Mouse (Mus musculus) hindbrain, embryonic 10.5 days (tissue): ENCODE results near the gene Slc44a4. TPM values are rescaled to one million over a fixed set of nuclear protein-coding genes. Genes with fewer than 3 reads are reported as not detected.
A peak's percentile ranks its signal among the peaks of the same experiment; 100 is the strongest.
"Not testable (repeated sequence)": the region's sequence is repeated elsewhere in the genome, so short reads cannot be mapped to it uniquely, and the experiment has no call there.

ENCODE experiments used
- DNase-seq: peaks from one replicate; pipeline ENCODE4 v3.0.0-alpha.2; 2017; ENCODE audit warnings: low spot score
- H3K27ac ChIP-seq: fragments of 300-500 bp; sonication (generic); 2 replicates; pipeline ENCODE4 v1.5.1; 2016; ENCODE audit warnings: mild to moderate bottlenecking, moderate library complexity
- H3K27me3 ChIP-seq: fragments of 300-500 bp; sonication (generic); 2 replicates; pipeline ENCODE4 v1.6.1; 2016; ENCODE audit warnings: mild to moderate bottlenecking; ENCODE audit not compliant: poor library complexity, insufficient read depth, severe bottlenecking
- H3K36me3 ChIP-seq: fragments of 300-500 bp; sonication (generic); 2 replicates; pipeline ENCODE4 v1.6.1; 2016; ENCODE audit warnings: mild to moderate bottlenecking, moderate library complexity
- H3K4me1 ChIP-seq: fragments of 300-500 bp; sonication (generic); replicated peaks from 2 replicates; pipeline ENCODE4 v1.6.1; 2016; ENCODE audit warnings: mild to moderate bottlenecking
- H3K4me3 ChIP-seq: fragments of 300-500 bp; sonication (generic); 2 replicates; pipeline ENCODE4 v1.5.1; 2016; ENCODE audit warnings: mild to moderate bottlenecking, moderate library complexity
- H3K9me3 ChIP-seq: fragments of 300-500 bp; sonication (generic); 2 replicates; pipeline ENCODE4 v1.6.1; 2016; ENCODE audit warnings: mild to moderate bottlenecking, moderate library complexity
- WGBS: fragments of 180-500 bp; shearing (Covaris S2); methylation state at CpG from one replicate; pipeline ENCODE4 v1.1.7; 2016; 5-methylcytosine and 5-hydroxymethylcytosine counted together
- polyA plus RNA-seq: library from polyadenylated mRNA; unstranded; fragments of >200 nt; fragmentation: Nextera tagmentation; extraction: Ambion mirVana; gene quantifications from 2 replicates; pipeline ENCODE4 v1.2.1, GENCODE M21; 2016

Gene Slc44a4
- polyA plus RNA-seq, 1 experiment from 2014 or later = not detected

DNA sequence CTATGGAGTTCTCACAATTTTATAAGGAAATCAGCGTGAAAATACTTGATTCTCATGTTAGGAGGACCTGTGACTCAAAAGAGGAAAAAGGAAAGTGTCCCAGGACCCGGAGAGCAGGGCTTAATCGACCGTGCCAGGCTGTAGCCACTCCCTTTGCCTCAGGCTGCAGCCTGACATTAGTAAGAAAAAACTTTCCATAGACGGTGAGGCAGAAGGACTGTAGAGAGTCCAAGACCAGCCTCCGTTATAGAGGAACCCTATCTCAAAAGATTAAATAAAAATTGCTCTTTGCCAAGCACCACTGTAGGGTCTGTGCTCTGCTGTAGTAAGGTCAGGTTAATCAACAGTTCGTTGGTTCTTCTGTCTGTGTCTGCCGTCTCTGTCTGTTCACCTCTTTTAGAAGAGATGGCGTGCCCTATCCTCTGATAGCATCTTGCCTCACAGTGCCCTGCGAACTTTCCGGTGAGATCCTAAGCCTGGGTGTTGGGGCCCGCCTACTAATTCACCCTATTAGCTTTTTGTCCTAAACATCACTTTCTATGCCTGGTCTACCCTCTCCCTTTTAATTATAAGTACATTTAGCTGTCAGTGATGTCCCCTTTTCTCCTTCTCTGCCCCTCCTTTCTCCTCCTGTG lies 45.7 kb downstream of the Slc44a4 start:
- Histone ChIP-seq H3K9me3 (no peaks in the 10 kb centered on the region), H3K4me3 (peak overlapping the region; percentile 64), H3K27me3 (peaks cover 68% of the 10 kb centered on the region), H3K27ac (peak overlapping the region; percentile 91), H3K4me1 (peaks cover 16% of the 10 kb centered on the region), H3K36me3 (no peaks in the 10 kb centered on the region)
- peak; percentile 29 for DNase-seq
- WGBS = 16% methylated on average over 12 of the region's 12 CpGs

DNA sequence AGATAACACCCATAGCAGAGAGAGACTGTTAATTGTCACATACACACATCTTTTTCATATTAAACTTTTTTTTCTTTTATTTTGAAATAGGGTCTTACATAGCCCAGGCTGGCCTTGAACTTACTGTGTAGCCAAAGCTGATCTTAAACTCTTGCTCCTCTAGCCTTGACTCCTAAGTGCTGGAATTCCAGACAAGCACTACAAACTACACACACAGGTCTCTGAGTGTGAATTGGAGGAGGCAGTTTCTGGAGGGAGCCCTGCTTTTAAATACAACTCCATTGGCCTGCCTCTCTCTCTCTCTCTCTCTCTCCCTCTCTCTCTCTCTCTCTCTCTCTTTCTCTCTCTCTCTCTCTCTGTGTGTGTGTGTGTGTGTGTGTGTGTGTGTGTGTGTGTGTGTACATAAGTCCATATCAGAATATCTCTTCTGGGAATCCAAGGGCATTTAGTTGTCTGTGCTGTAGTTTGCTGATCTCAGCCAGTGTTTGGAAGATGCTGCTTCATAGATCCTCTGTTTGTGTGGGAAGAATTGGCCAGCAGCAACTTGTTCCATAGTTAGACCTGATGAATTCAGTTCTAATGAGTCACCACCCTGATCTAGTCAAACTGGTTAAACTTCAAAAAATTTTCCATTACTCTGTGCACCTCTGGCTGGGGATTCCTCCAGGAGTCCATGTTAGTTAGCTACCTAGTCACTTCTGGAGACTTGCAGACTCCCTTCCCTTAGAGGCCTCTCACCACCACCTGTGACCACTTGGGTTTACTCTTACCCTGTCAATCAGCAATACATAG lies 46.6 kb downstream of the Slc44a4 start:
- no peak for DNase-seq
- no peak overlapping the region for H3K4me3 ChIP-seq
- no peaks in the 10 kb centered on the region for H3K9me3 ChIP-seq
- H3K36me3 ChIP-seq = no peaks in the 10 kb centered on the region
- peaks cover 16% of the 10 kb centered on the region for H3K4me1 ChIP-seq
- H3K27me3 ChIP-seq = peaks cover 66% of the 10 kb centered on the region
- H3K27ac ChIP-seq = no peak overlapping the region

DNA sequence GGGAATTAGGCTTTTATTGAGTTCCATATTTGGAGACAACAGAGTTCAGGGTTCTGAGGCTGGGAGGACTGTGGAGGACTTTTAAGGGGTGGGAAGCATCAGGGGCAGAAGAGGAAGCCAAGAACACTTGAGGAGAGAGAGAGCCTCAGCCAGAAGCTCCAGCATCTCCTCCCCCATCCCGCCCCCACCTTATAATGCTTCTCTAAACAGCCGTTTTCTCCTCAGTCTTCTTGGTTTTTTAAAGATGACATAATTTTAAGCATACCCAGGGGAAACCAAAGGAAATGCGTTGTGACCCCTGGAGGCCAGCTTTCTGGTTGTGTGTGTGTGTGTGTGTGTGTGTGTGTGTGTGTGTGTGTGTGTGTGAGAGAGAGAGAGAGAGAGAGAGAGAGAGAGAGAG lies 47.9 kb downstream of the Slc44a4 start:
- no peak overlapping the region for H3K27ac ChIP-seq
- no peak for DNase-seq
- WGBS = 42% methylated on average over 3 of the region's 3 CpGs
- H3K36me3 ChIP-seq = no peaks in the 10 kb centered on the region
- H3K9me3 ChIP-seq = no peaks in the 10 kb centered on the region
- peaks cover 67% of the 10 kb centered on the region for H3K27me3 ChIP-seq
- peaks cover 16% of the 10 kb centered on the region for H3K4me1 ChIP-seq
- no peak overlapping the region for H3K4me3 ChIP-seq

DNA sequence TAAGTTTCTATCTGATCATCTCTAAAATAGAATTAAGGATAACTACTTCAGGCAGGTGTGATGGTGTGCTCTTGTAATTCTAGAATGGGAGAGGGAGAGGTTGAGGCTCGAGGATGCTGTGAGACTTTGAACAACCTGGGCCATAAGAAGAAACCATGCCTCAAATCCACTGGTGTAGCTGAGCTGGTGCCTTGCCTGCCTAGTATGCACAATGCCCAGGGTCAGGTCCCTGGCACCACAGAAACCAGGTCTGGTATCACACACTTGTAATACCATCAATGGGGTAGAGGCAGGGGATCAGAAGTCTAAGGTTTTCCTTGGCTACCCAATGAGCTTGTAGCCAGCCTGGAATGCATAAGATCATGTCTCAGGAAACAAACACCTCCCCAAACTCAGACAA lies 48.6 kb downstream of the Slc44a4 start:
- Histone ChIP-seq H3K27ac (no peak overlapping the region), H3K36me3 (no peaks in the 10 kb centered on the region), H3K27me3 (peaks cover 70% of the 10 kb centered on the region), H3K4me1 (peaks cover 16% of the 10 kb centered on the region), H3K9me3 (no peaks in the 10 kb centered on the region), H3K4me3 (no peak overlapping the region)
- WGBS = 62% methylated on average over 1 of the region's 1 CpGs
- no peak for DNase-seq

DNA sequence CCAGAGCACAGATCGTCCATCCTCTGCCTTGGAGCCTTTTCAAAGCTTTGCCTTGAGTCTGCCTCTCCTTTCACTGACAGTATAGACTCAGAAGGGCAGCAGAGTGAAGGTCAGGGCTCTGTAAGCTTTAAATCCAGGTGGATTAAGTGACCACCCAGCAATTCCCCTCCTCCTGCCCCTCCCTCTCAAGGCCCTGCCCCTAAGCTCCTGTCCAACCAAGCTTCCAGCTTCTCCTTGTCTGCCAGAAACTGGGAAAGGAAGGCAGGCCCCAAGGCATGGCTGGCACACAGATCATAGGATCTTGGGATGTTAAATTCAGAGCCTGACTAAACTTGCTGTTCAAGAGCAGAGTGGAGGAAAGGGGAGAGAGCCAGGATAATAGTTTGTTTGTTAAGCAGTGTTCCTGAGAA lies 50.4 kb downstream of the Slc44a4 start:
- Histone ChIP-seq H3K27me3 (peaks cover 85% of the 10 kb centered on the region), H3K4me1 (peaks cover 12% of the 10 kb centered on the region), H3K27ac (no peak overlapping the region), H3K36me3 (no peaks in the 10 kb centered on the region), H3K4me3 (0 out of 2 replicates have a peak overlapping the region, but pooled peaks have one; percentile 6), H3K9me3 (no peaks in the 10 kb centered on the region)
- DNase-seq = no peak
- WGBS = 32% methylated on average over 1 of the region's 1 CpGs

DNA sequence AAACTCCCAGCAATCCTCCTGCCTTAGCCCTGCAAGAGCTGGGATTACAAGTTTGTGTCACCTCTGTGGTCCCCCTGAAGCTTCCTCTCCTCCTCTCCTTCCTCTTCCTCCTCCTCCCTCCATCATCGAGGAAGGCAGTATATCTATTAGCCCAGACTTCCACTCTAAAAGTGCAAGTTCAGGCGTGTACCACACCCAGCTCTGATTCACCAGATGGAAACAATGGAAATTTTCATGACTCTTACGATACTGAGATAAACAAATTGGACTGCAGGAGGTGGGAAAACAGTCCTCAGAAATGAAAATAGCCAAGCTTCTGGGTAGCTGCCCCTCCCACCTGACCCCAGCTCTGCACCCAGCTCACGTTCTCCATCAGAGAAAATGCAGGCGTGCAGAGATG lies 51.4 kb downstream of the Slc44a4 start:
- Histone ChIP-seq H3K27me3 (peaks cover 88% of the 10 kb centered on the region), H3K36me3 (no peaks in the 10 kb centered on the region), H3K4me3 (no peak overlapping the region), H3K9me3 (no peaks in the 10 kb centered on the region), H3K4me1 (0 out of 2 replicates have a peak, but pooled peaks cover 4% of the 10 kb centered on the region), H3K27ac (no peak overlapping the region)
- 85% methylated on average over 5 of the region's 5 CpGs for WGBS
- DNase-seq = no peak

DNA sequence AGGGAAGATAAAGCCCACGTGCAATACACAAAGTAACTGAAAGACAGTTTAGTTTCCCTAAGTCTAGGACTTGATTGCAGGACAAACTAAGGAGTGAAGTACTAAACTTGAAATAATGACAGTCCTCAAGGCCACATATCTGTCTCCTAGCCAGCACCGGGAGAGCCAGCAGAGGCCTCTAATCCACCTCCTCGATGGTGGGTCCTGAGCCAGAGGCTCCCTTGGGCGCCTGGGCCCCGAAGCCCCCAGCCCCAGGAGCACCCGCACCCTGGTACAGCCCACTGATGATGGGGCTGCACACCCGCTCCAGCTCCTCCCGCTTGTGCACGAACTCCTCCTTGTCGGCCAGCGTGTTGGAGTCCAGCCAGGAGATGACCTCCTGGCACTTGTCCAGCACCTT lies 55.6 kb downstream of the Slc44a4 start, which contains the start of gene Gm20481:
Gm20481 (plus strand) TSS at position 91 of the 400 bp plus-strand sequence.
- not testable (repeated sequence) for H3K36me3 ChIP-seq, H3K9me3 ChIP-seq, H3K27ac ChIP-seq, H3K4me3 ChIP-seq, DNase-seq, H3K4me1 ChIP-seq
- H3K27me3 ChIP-seq = peaks cover 68% of the 10 kb centered on the region
- WGBS = 71% methylated on average over 9 of the region's 11 CpGs

- peaks cover 62% of the 10 kb centered on the region for H3K27me3 ChIP-seq
- WGBS = 38% methylated on average over 25 of the region's 37 CpGs
These were observed 56.6 kb downstream of the Slc44a4 start for GRCm38 (mm10) chr17:34970850-34971249.

GRCm38 (mm10) chr17:34971694-34972068 lies 57.4 kb downstream of the Slc44a4 start:
- 3% methylated on average over 32 of the region's 43 CpGs for WGBS
- peaks cover 53% of the 10 kb centered on the region for H3K27me3 ChIP-seq
- DNase-seq, H3K4me1 ChIP-seq, H3K27ac ChIP-seq, H3K36me3 ChIP-seq, H3K9me3 ChIP-seq: not testable (repeated sequence)
- peak overlapping the region; percentile 50 for H3K4me3 ChIP-seq

More at GRCm38 (mm10) chr17:34970850-34971249, 56.6 kb downstream of the Slc44a4 start:
- not testable (repeated sequence) for H3K9me3 ChIP-seq, DNase-seq, H3K36me3 ChIP-seq, H3K4me3 ChIP-seq, H3K27ac ChIP-seq, H3K4me1 ChIP-seq

GRCm38 (mm10) chr17:34972069-34972749 lies 57.9 kb downstream of the Slc44a4 start, which contains the start of the genes Hspa1a and Hspa1l:
Hspa1a (minus strand) TSS chr17:34972156.
Hspa1l (plus strand) TSS chr17:34972703.
- not testable (repeated sequence) for H3K9me3 ChIP-seq, H3K36me3 ChIP-seq, H3K4me1 ChIP-seq
- peak within 1 kb of the TSS; percentile 56 for H3K27ac ChIP-seq
- peaks cover 48% of the 10 kb centered on the region for H3K27me3 ChIP-seq
- 1% methylated on average over 31 of the region's 33 CpGs for WGBS
- peak within 1 kb of the TSS; percentile 50 for H3K4me3 ChIP-seq
- peak; percentile 78 for DNase-seq

DNA sequence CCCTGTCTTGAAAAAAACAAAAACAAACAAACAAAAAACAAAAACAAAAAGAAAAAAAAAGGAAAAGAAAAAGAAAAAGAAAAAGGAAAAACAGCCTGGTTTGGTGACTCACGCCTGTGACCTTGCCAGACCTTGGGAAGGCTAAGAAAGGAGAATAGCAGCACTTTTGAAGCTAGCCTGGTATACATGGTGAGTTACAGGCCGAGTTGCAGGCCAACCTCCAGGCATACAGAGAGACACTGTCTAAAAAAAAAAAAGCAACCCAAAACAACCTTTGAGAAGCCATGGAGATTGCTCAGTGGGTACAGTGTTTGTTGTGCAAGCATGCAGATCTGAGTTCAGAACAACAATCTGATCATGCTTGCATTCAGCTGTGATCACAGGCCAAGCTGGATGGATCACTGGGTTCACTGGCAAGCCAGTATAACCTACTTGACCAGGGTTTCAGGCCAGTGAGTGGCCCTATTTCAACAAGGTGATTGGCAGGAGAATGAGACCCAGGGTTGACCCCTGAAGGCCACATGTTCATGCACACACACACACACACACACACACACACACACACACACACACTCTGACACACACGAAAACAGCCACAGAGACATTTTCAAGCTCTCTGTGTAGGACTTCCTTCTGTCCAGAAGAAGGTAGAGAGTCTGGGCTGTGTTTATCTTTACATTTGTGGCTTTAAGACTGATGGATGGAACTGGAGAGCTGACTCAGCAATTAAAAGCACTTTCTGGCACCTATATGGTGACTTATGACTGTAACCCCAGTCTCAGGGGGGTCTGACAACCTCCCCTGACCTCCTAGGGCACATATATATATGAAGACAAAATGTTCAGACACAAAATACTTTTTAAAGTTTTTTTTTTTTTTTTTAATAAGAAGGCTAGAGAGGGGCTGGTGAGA lies 61.6 kb downstream of the Slc44a4 start:
- H3K27me3 ChIP-seq = peaks cover 15% of the 10 kb centered on the region
- 80% methylated on average over 3 of the region's 3 CpGs for WGBS
- peaks cover 11% of the 10 kb centered on the region for H3K4me1 ChIP-seq
- no peak overlapping the region for H3K4me3 ChIP-seq
- H3K36me3 ChIP-seq = peaks cover 14% of the 10 kb centered on the region
- no peak for DNase-seq
- no peak overlapping the region for H3K27ac ChIP-seq
- no peaks in the 10 kb centered on the region for H3K9me3 ChIP-seq

GRCm38 (mm10) chr17:34977000-34977399 lies 62.7 kb downstream of the Slc44a4 start:
- Histone ChIP-seq H3K9me3 (no peaks in the 10 kb centered on the region), H3K36me3 (peaks cover 14% of the 10 kb centered on the region), H3K27ac (no peak overlapping the region), H3K27me3 (peaks cover 15% of the 10 kb centered on the region), H3K4me3 (no peak overlapping the region), H3K4me1 (peaks cover 14% of the 10 kb centered on the region)
- WGBS = 93% methylated on average over 20 of the region's 20 CpGs
- no peak for DNase-seq
